Mouse (Mus musculus): Measurements from ENCODE around the gene H1f0. TPM values are rescaled to one million over a fixed set of nuclear protein-coding genes. Genes with fewer than 3 reads are reported as not detected.
A peak's percentile ranks its signal among the peaks of the same experiment; 100 is the strongest.

Gene H1f0
- polyA plus RNA-seq, 1 experiment from 2014 or later = 137 TPM

DNA sequence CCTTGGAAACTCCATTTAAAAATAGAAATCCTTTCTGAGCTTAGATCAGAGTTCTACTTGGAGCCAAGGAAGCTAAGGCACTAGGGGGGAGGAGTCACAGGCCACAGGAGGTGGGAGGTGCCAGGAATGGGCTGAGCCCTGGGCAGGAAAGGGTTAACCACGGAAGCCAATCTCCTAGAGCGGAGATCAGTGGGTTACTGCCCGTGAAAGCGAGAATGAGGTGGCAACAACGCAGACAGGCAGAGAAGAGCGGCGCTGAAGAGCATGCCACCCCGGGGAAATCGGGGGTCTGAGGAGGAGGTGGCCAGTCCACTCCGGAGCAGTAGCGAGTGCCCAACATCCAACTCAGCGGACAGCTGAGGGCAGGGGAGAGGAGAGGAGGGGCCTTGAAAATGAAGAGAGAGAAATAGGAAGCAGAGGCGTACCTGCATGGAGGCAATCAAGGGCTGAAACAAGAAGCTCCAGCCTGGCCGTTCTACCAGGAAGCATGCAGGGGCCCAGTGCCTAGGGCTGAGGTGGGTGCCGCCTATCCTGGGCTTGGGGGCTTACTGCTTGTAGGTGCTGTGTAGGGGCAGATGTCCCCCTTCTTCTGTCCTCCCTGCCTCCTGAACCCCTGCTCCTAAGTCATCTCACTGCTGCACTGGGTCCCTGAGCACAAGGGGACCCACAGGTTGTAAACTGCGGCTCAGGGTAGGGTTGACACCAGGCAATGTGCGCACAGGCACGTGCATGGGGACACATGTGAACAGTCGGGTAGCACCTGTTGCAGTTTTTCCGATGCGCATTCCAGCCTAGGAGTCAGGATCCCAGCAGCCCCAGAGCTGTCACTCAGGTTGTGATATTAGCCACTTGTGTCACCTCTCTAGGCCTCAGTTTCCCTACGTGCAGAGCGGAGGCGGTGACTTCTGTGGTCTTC, 12.5 kb downstream of the H1f0 start:
- Histone ChIP-seq H3K27me3 (ENCODE audit: control insufficient read depth, insufficient read depth, low read length) (peaks cover 31% of the 10 kb centered on the region), H3K4me1 (ENCODE audit: control insufficient read depth, insufficient read depth, low read length) (peaks cover 23% of the 10 kb centered on the region), H3K9ac (ENCODE audit: low read depth, low read length) (peak overlapping the region; percentile 42)

GRCm38 (mm10) chr15:79041585-79041984, 13.3 kb downstream of the H1f0 start, which contains the start of gene Galr3:
Galr3 (plus strand) TSS chr15:79041885.
- peak within 1 kb of the TSS; percentile 65 for H3K9ac ChIP-seq (ENCODE audit: low read depth, low read length)
- H3K27me3 ChIP-seq (ENCODE audit: control insufficient read depth, insufficient read depth, low read length) = peaks cover 31% of the 10 kb centered on the region
- no peaks in the 10 kb centered on the region for H3K9me3 ChIP-seq (ENCODE audit: control insufficient read depth, low read length)
- no peak within 1 kb of the TSS for H3K27ac ChIP-seq (ENCODE audit: low read depth, low read length)
- H3K4me1 ChIP-seq (ENCODE audit: control insufficient read depth, insufficient read depth, low read length) = peaks cover 23% of the 10 kb centered on the region
- 79% methylated on average over 6 of the region's 6 CpGs for WGBS
- no peak for ATAC-seq (ENCODE audit: low FRiP score, low TSS enrichment)
- H3K4me2 ChIP-seq (replicated peaks; ENCODE audit: low read depth, low read length) = peak within 1 kb of the TSS; percentile 97
- peak within 1 kb of the TSS; percentile 54 for H3K4me3 ChIP-seq (ENCODE audit: low read length)
- H3K36me3 ChIP-seq (ENCODE audit: control insufficient read depth, insufficient read depth, low read length) = peaks cover 8% of the 10 kb centered on the region

More for the DNA sequence above, 12.5 kb downstream of the H1f0 start:
- no peak overlapping the region for H3K27ac ChIP-seq (ENCODE audit: low read depth, low read length)
- no peak for ATAC-seq (ENCODE audit: low FRiP score, low TSS enrichment)
- H3K9me3 ChIP-seq (ENCODE audit: control insufficient read depth, low read length) = no peaks in the 10 kb centered on the region
- H3K36me3 ChIP-seq (ENCODE audit: control insufficient read depth, insufficient read depth, low read length) = peaks cover 16% of the 10 kb centered on the region
- H3K4me3 ChIP-seq (ENCODE audit: low read length) = peak overlapping the region; percentile 30
- peak overlapping the region; percentile 50 for H3K4me2 ChIP-seq (replicated peaks; ENCODE audit: low read depth, low read length)
- 15% methylated on average over 24 of the region's 24 CpGs for WGBS

GRCm38 (mm10) chr15:79042721-79043491, 14.7 kb downstream of the H1f0 start:
- peak overlapping the region; percentile 54 for H3K4me3 ChIP-seq (ENCODE audit: low read length)
- no peak for ATAC-seq (ENCODE audit: low FRiP score, low TSS enrichment)
- no peak overlapping the region for H3K27ac ChIP-seq (ENCODE audit: low read depth, low read length)
- peak overlapping the region; percentile 65 for H3K9ac ChIP-seq (ENCODE audit: low read depth, low read length)
- peak overlapping the region; percentile 97 for H3K4me2 ChIP-seq (replicated peaks; ENCODE audit: low read depth, low read length)
- H3K9me3 ChIP-seq (ENCODE audit: control insufficient read depth, low read length) = no peaks in the 10 kb centered on the region
- peaks cover 31% of the 10 kb centered on the region for H3K27me3 ChIP-seq (ENCODE audit: control insufficient read depth, insufficient read depth, low read length)
- H3K36me3 ChIP-seq (ENCODE audit: control insufficient read depth, insufficient read depth, low read length) = no peaks in the 10 kb centered on the region
- WGBS = under 1% methylated on average over 90 of the region's 105 CpGs
- H3K4me1 ChIP-seq (ENCODE audit: control insufficient read depth, insufficient read depth, low read length) = peaks cover 23% of the 10 kb centered on the region

DNA sequence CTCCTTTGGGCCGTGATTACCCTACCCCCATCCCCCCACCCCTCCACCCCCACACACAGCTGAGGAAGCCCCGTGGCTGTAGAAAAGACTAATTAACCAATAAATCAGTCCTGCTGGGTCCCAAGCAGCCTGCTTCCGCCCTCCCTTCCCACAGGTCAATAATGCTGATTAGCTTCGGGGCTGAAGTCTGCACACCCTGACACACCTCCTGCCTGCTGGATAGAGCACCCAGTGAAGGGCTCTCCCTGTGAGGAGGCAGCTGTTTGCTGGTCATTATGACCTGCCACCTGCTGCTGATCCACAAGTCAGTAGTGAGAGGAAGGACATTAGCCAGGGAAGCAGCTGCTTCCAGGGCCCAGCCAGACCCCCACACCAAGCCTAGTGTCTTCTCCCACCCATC, 16.6 kb downstream of the H1f0 start:
- peak; percentile 68 for ATAC-seq (ENCODE audit: low FRiP score, low TSS enrichment)
- no peak overlapping the region for H3K4me3 ChIP-seq (ENCODE audit: low read length)

DNA sequence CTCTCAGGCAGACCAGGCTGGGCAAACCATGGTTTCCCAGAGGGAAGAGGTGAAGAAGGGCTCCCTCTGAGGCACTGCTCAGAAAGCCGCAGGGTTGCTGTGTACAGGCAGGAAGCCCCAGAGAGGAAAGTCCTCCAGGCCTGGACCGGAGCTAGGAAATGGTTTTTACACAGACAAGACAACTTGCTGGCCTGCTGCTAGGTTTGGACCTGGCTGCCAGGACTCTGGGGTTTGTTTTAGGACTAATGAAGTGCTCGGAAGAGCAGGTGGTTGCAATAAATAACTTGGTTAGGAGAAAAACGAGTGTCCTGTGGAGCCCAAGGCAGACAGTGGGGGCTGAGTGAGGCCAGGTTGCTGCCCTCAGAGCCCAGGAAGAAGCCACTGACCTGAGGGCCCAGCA, 19.9 kb downstream of the H1f0 start:
- no peak for ATAC-seq (ENCODE audit: low FRiP score, low TSS enrichment)

More for the DNA sequence above, 16.6 kb downstream of the H1f0 start:
- Histone ChIP-seq H3K9ac (ENCODE audit: low read depth, low read length) (no peak overlapping the region), H3K4me2 (replicated peaks; ENCODE audit: low read depth, low read length) (no peak overlapping the region), H3K4me1 (ENCODE audit: control insufficient read depth, insufficient read depth, low read length) (peaks cover 23% of the 10 kb centered on the region), H3K36me3 (ENCODE audit: control insufficient read depth, insufficient read depth, low read length) (no peaks in the 10 kb centered on the region), H3K27ac (ENCODE audit: low read depth, low read length) (peak overlapping the region; percentile 37; the same call in 1 of the 2 replicates), H3K27me3 (ENCODE audit: control insufficient read depth, insufficient read depth, low read length) (peaks cover 31% of the 10 kb centered on the region), H3K9me3 (ENCODE audit: control insufficient read depth, low read length) (no peaks in the 10 kb centered on the region)
- WGBS = 4% methylated on average over 4 of the region's 4 CpGs

DNA sequence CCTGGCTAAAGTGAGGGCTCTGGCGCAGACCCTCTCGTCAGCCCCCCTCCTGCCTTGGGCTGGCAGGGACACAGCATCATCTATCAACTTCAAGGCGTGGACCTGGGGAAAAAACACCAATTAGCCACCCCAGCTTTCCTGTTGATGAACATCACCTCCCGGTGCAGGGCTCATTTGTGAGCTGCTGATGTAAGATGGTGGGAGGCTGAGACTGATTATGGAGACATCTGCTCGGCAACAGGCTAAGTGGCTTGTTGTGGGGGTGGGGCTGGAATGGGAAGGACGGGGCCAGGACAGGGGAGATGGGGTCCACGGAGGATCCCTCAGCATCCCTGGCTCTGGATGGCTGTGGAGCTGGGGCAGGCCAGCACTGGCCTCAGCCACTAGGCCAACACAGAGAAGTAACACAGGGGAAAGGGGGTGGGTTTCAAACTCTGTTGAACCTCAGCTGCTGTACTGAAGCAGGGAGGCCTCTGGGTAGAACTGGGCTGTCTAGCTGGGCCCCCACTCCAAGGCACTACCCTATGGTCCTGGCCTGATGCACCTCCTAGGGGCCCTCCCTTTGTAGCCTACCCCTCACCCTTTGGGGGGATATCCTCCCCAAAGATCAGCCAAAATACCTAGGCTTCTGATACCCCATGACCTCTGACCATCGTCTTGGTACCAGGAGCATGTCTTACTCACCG, 22.1 kb downstream of the H1f0 start:
- 52% methylated on average over 9 of the region's 9 CpGs for WGBS
- ATAC-seq (ENCODE audit: low FRiP score, low TSS enrichment) = no peak
- Histone ChIP-seq H3K4me2 (replicated peaks; ENCODE audit: low read depth, low read length) (no peak overlapping the region), H3K27me3 (ENCODE audit: control insufficient read depth, insufficient read depth, low read length) (no peaks in the 10 kb centered on the region), H3K9ac (ENCODE audit: low read depth, low read length) (no peak overlapping the region), H3K4me3 (ENCODE audit: low read length) (no peak overlapping the region), H3K27ac (ENCODE audit: low read depth, low read length) (peak overlapping the region; percentile 81; the same call in 1 of the 2 replicates), H3K36me3 (ENCODE audit: control insufficient read depth, insufficient read depth, low read length) (peaks cover 30% of the 10 kb centered on the region), H3K9me3 (ENCODE audit: control insufficient read depth, low read length) (no peaks in the 10 kb centered on the region), H3K4me1 (ENCODE audit: control insufficient read depth, insufficient read depth, low read length) (0 out of 2 replicates have a peak, but pooled peaks cover under 1% of the 10 kb centered on the region)

More for the DNA sequence above, 19.9 kb downstream of the H1f0 start:
- peaks cover 9% of the 10 kb centered on the region for H3K36me3 ChIP-seq (ENCODE audit: control insufficient read depth, insufficient read depth, low read length)
- 57% methylated on average over 4 of the region's 4 CpGs for WGBS
- H3K27ac ChIP-seq (ENCODE audit: low read depth, low read length) = no peak overlapping the region
- no peak overlapping the region for H3K4me2 ChIP-seq (replicated peaks; ENCODE audit: low read depth, low read length)
- H3K4me1 ChIP-seq (ENCODE audit: control insufficient read depth, insufficient read depth, low read length) = peaks cover 13% of the 10 kb centered on the region; the same call in 1 of the 2 replicates
- H3K9me3 ChIP-seq (ENCODE audit: control insufficient read depth, low read length) = no peaks in the 10 kb centered on the region
- H3K27me3 ChIP-seq (ENCODE audit: control insufficient read depth, insufficient read depth, low read length) = peaks cover 6% of the 10 kb centered on the region
- H3K9ac ChIP-seq (ENCODE audit: low read depth, low read length) = no peak overlapping the region
- H3K4me3 ChIP-seq (ENCODE audit: low read length) = no peak overlapping the region

DNA sequence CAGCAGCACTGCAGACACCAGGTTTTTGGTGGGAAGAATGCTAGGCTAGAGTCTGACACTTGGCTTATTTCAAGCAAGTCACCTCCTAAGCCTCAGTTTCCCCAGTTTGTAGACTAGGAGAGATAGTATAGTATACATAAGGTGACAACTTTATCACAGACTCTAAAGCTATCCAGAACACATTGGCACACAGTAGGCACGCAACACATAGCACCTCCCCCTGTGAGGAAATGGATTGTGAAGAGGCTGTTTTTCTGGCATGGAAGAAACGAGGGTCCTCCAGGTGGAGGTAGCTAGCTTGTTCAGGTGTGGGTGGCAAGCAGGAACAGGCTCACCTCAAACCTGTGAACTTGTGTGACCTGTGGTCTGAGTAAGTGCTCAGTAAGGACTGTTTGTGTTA, 22.7 kb downstream of the H1f0 start:
- H3K27me3 ChIP-seq (ENCODE audit: control insufficient read depth, insufficient read depth, low read length) = no peaks in the 10 kb centered on the region
- peak overlapping the region; percentile 81; the same call in 1 of the 2 replicates for H3K27ac ChIP-seq (ENCODE audit: low read depth, low read length)
- no peaks in the 10 kb centered on the region for H3K9me3 ChIP-seq (ENCODE audit: control insufficient read depth, low read length)
- ATAC-seq (ENCODE audit: low FRiP score, low TSS enrichment) = no peak
- H3K36me3 ChIP-seq (ENCODE audit: control insufficient read depth, insufficient read depth, low read length) = peaks cover 36% of the 10 kb centered on the region
- no peak overlapping the region for H3K9ac ChIP-seq (ENCODE audit: low read depth, low read length)
- H3K4me2 ChIP-seq (replicated peaks; ENCODE audit: low read depth, low read length) = no peak overlapping the region
- WGBS = 75% methylated on average over 2 of the region's 2 CpGs
- H3K4me1 ChIP-seq (ENCODE audit: control insufficient read depth, insufficient read depth, low read length) = no peaks in the 10 kb centered on the region
- no peak overlapping the region for H3K4me3 ChIP-seq (ENCODE audit: low read length)

GRCm38 (mm10) chr15:79051461-79052360, 23.5 kb downstream of the H1f0 start:
- Histone ChIP-seq H3K4me3 (ENCODE audit: low read length) (no peak overlapping the region), H3K27ac (ENCODE audit: low read depth, low read length) (peak overlapping the region; percentile 81), H3K36me3 (ENCODE audit: control insufficient read depth, insufficient read depth, low read length) (peaks cover 43% of the 10 kb centered on the region), H3K27me3 (ENCODE audit: control insufficient read depth, insufficient read depth, low read length) (no peaks in the 10 kb centered on the region), H3K9ac (ENCODE audit: low read depth, low read length) (no peak overlapping the region), H3K4me2 (replicated peaks; ENCODE audit: low read depth, low read length) (no peak overlapping the region), H3K4me1 (ENCODE audit: control insufficient read depth, insufficient read depth, low read length) (no peaks in the 10 kb centered on the region), H3K9me3 (ENCODE audit: control insufficient read depth, low read length) (no peaks in the 10 kb centered on the region)
- ATAC-seq (ENCODE audit: low FRiP score, low TSS enrichment) = no peak
- 68% methylated on average over 13 of the region's 13 CpGs for WGBS
